Mouse (Mus musculus) megakaryocyte, embryonic 14.5 days (primary cell): ENCODE data around the gene Ppp3r1. TPM values are rescaled to one million over a fixed set of nuclear protein-coding genes. Genes with fewer than 3 reads are reported as not detected.

ENCODE experiments used
- H3K27me3 ChIP-seq: replicated peaks from 2 replicates; pipeline ENCODE3; 2012; ENCODE audit warnings: inconsistent platforms
- H3K36me3 ChIP-seq: replicated peaks from 2 replicates; pipeline ENCODE3; 2012; ENCODE audit warnings: low read length, inconsistent platforms, mixed read lengths
- H3K4me1 ChIP-seq: 2 replicates; pipeline ENCODE4 v1.6.1; 2012; ENCODE audit warnings: inconsistent platforms
- H3K4me3 ChIP-seq: replicated peaks from 2 replicates; pipeline ENCODE3; 2012; ENCODE audit warnings: moderate library complexity, mild to moderate bottlenecking, inconsistent platforms
- H3K9me3 ChIP-seq: 2 replicates; pipeline ENCODE4 v1.6.1; 2012; ENCODE audit warnings: inconsistent platforms
- FLI1 ChIP-seq: IDR thresholded peaks from 2 replicates; pipeline ENCODE4 v1.6.1; 2012; ENCODE audit warnings: low read length, inconsistent platforms, mixed read lengths
- GATA1 ChIP-seq: IDR thresholded peaks from 3 replicates; pipeline ENCODE4 v1.6.1; 2012; ENCODE audit warnings: mixed read lengths, low read length, inconsistent platforms, borderline replicate concordance
- polyA plus RNA-seq: library from polyadenylated mRNA; stranded (reverse); fragments of >175 nt; gene quantifications from 2 replicates; pipeline ENCODE4 v1.2.3, GENCODE M21; 2012; ENCODE audit warnings: low replicate concordance; ENCODE audit not compliant: insufficient read depth

Ppp3r1 gene
- 18.6 and 92.9 TPM in 2 replicates for polyA plus RNA-seq

- peaks cover 43% of the 10 kb centered on the region for H3K4me1 ChIP-seq
- H3K27me3 ChIP-seq, result no peaks in the 10 kb centered on the region
- peak within 1 kb of the TSS; percentile 96 for H3K4me3 ChIP-seq
- peaks cover 6% of the 10 kb centered on the region for H3K36me3 ChIP-seq
- peaks cover 2% of the 10 kb centered on the region for H3K9me3 ChIP-seq
- TF ChIP-seq GATA1 (no peak), FLI1 (peak; percentile 50; the same call in 1 of the 2 replicates)
These were observed at the start of gene Ppp3r1 for GRCm38 (mm10) chr11:17158858-17159737. Gene Ppp3r1 (plus strand): TSS chr11:17159263.

GRCm38 (mm10) chr11:17112419-17113090, 46.5 kb upstream of the Ppp3r1 start:
- Histone ChIP-seq H3K27me3 (no peaks in the 10 kb centered on the region), H3K9me3 (peaks cover 11% of the 10 kb centered on the region), H3K4me1 (no peaks in the 10 kb centered on the region), H3K36me3 (no peaks in the 10 kb centered on the region), H3K4me3 (no peak overlapping the region)
- TF ChIP-seq FLI1 (no peak), GATA1 (no peak)

- no peak overlapping the region for H3K4me3 ChIP-seq
- peaks cover 7% of the 10 kb centered on the region for H3K9me3 ChIP-seq
- TF ChIP-seq GATA1, result no peak
- TF ChIP-seq FLI1, result no peak
- H3K27me3 ChIP-seq, result peaks cover 3% of the 10 kb centered on the region
- no peaks in the 10 kb centered on the region for H3K36me3 ChIP-seq
- H3K4me1 ChIP-seq, result no peaks in the 10 kb centered on the region; the same call in 1 of the 2 replicates
These were observed 32.6 kb upstream of the Ppp3r1 start for GRCm38 (mm10) chr11:17126418-17126817.

DNA sequence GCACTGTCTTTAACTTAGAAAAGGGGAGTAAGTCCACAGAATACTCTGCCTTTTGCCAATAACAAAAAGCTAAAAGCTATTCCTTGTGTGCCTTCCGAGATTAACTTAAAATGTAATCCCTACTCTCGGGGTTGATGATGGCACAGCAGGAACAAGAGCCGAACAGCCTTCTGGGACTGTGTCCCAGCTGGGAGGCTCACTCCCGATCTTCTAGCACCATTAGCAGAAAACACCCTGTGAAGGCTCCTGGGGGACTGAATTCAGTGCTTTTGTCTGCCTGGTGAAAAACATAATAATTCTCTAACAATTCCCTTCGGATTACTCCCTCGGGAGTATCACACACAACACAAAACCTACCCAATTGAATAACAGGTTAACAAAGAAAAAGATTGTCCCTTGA, 23.4 kb upstream of the Ppp3r1 start:
- peaks cover 7% of the 10 kb centered on the region for H3K9me3 ChIP-seq
- H3K4me3 ChIP-seq, result no peak overlapping the region
- H3K27me3 ChIP-seq, result peaks cover 5% of the 10 kb centered on the region
- TF ChIP-seq FLI1, result no peak
- no peak for TF ChIP-seq GATA1
- H3K36me3 ChIP-seq, result no peaks in the 10 kb centered on the region
- H3K4me1 ChIP-seq, result no peaks in the 10 kb centered on the region

DNA sequence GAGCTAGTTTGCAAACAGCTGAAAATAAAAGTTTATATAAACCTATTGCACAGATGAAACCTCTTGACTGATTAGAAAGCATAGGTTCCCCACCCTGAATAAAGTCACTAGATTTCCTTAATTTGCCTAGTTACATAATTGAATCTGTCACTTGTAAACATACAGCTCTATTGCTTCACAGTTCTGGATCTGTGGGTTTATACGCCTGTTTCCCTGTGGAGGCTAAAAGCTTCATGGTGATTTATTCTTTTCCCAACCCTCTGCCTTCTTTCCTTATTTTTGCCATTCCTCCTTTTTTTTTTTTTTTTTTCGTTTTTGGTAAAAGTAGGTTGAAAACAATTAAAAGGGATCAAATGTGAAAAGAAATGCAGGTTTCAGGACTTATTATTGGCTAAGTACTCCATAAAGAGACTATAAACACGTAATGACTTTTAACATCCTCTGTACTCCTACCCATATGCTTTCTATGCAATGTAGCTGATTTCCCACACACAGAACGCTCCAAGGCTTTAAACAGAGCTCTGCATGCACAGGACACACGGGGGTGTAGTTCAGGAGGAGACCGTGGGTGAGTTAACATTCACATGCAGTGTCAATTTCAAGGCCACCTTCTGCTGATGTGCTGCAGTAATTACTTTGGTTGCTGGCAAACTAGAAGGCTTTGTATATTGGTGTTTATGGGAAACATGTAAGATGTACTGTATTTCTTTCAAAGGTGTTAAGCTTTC, 20.6 kb upstream of the Ppp3r1 start:
- Histone ChIP-seq H3K27me3 (peaks cover 2% of the 10 kb centered on the region), H3K4me1 (no peaks in the 10 kb centered on the region)
- TF ChIP-seq FLI1 (no peak), GATA1 (no peak)

GRCm38 (mm10) chr11:17159738-17160241, 727 bp downstream of the Ppp3r1 start:
- TF ChIP-seq FLI1 (no peak), GATA1 (no peak)
- Histone ChIP-seq H3K36me3 (peaks cover 6% of the 10 kb centered on the region), H3K4me1 (peaks cover 50% of the 10 kb centered on the region), H3K27me3 (no peaks in the 10 kb centered on the region), H3K9me3 (no peaks in the 10 kb centered on the region), H3K4me3 (peak overlapping the region; percentile 96)

More for the DNA sequence above, 20.6 kb upstream of the Ppp3r1 start:
- Histone ChIP-seq H3K4me3 (no peak overlapping the region), H3K9me3 (no peaks in the 10 kb centered on the region), H3K36me3 (no peaks in the 10 kb centered on the region)

GRCm38 (mm10) chr11:17160242-17160641, 1.2 kb downstream of the Ppp3r1 start:
- H3K4me3 ChIP-seq, result peak overlapping the region; percentile 96
- H3K36me3 ChIP-seq, result peaks cover 6% of the 10 kb centered on the region
- peaks cover 54% of the 10 kb centered on the region for H3K4me1 ChIP-seq
- H3K27me3 ChIP-seq, result no peaks in the 10 kb centered on the region
- TF ChIP-seq FLI1 (no peak), GATA1 (no peak)
- H3K9me3 ChIP-seq, result no peaks in the 10 kb centered on the region

GRCm38 (mm10) chr11:17163956-17164355, 4.9 kb downstream of the Ppp3r1 start:
- no peak for TF ChIP-seq FLI1
- no peak for TF ChIP-seq GATA1
- Histone ChIP-seq H3K36me3 (peaks cover 16% of the 10 kb centered on the region), H3K4me3 (peak overlapping the region; percentile 66), H3K9me3 (no peaks in the 10 kb centered on the region), H3K4me1 (peaks cover 80% of the 10 kb centered on the region), H3K27me3 (no peaks in the 10 kb centered on the region)

- Histone ChIP-seq H3K4me3 (peak overlapping the region; percentile 64), H3K27me3 (no peaks in the 10 kb centered on the region), H3K36me3 (peaks cover 19% of the 10 kb centered on the region), H3K9me3 (no peaks in the 10 kb centered on the region), H3K4me1 (peaks cover 98% of the 10 kb centered on the region)
- no peak for TF ChIP-seq GATA1
- TF ChIP-seq FLI1, result no peak
These were observed 7.6 kb downstream of the Ppp3r1 start for GRCm38 (mm10) chr11:17166627-17167026.

DNA sequence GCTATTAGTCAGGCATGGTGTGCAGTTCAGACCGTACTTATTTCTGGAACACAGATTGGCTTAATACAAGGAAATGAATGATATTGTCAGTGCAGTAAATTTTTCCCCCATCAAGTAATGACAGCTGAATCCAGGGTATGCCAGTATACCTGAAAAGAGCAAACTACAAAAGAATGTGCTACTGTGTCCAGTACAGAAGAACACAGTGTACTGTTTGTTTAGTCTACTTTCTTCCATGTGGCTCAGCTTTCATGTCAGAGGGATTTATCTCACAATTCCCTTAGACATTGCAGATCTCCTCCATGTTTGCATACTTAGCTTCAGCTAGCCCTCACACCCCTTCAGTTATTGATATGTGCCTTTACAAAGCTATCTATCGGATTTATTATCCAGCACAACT, 10.2 kb downstream of the Ppp3r1 start:
- peaks cover 7% of the 10 kb centered on the region for H3K9me3 ChIP-seq
- TF ChIP-seq GATA1 (no peak), FLI1 (no peak)
- no peaks in the 10 kb centered on the region for H3K27me3 ChIP-seq
- no peak overlapping the region for H3K4me3 ChIP-seq
- peaks cover 81% of the 10 kb centered on the region for H3K4me1 ChIP-seq
- H3K36me3 ChIP-seq, result peaks cover 39% of the 10 kb centered on the region
